Mouse (Mus musculus): Measurements from ENCODE around the gene N4bp3. TPM values are rescaled to one million over a fixed set of nuclear protein-coding genes. Genes with fewer than 3 reads are reported as not detected.

The N4bp3 gene
- total RNA-seq, 4 experiments from 2014 or later: 2.0 to 3.1 (median 2.5) TPM

DNA sequence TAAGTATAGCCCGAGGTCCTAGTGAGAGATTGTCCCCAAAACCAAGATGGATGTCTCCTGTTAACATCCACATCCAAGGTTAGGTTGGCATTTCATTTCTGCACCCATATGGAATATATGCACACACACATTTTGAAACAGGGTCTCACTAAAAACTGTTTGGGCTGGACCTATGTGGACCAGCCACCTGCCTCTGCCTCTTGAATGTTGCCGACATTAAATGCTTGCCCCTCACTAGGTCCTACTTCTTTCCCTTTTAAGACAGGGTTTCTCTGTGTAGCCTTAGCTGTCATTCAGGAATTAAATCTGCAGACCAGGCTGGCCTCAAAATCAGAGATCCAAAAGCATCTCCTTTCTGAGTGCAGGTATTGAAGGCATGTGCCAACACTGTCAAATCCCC is 53.1 kb downstream of the N4bp3 start:
- DNase-seq (ENCODE audit: low spot score in 2 of 2): no peak

- no peak for DNase-seq (ENCODE audit: low spot score in 2 of 2)
These were observed 55.1 kb downstream of the N4bp3 start for GRCm38 (mm10) chr11:51595459-51596083.

GRCm38 (mm10) chr11:51594715-51595350 is 55.8 kb downstream of the N4bp3 start:
- DNase-seq (ENCODE audit: low spot score in 2 of 2): no peak

DNA sequence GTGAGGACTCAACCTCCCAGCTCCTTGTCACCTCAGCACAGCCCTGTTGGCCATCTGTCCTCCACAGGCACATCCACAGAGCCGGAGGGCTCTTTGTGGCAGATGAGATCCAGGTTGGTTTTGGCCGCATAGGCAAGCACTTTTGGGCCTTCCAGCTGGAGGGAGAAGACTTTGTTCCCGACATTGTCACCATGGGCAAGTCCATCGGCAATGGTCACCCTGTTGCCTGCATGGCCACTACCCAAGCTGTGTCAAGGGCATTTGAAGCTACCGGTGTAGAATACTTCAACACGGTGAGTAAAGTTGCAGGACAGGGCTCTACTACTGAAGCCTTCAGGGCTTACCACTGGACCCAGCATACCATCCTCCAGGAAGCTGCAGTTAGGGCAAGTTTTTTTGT is 56.8 kb downstream of the N4bp3 start:
- DNase-seq (ENCODE audit: low spot score in 2 of 2): no peak

- DNase-seq (ENCODE audit: low spot score in 2 of 2): no peak
These were observed 57.3 kb downstream of the N4bp3 start for GRCm38 (mm10) chr11:51593368-51593767.

Other genes with a start within 250 kb of the N4bp3 start
- gene Phykpl, start 66.1 kb downstream of the N4bp3 start, total RNA-seq (2022): 10 to 100 TPM in 3 of 4 experiments, 1 to 10 TPM in 1; 9.4 to 13.5 (median 12.8) TPM
- gene Hnrnpab, start 44.0 kb downstream of the N4bp3 start, total RNA-seq (2022): 100 to 1,000 TPM in 2 of 4 experiments, 10 to 100 TPM in 2; 91.0 to 116 (median 101) TPM
- gene Nhp2, start 31.1 kb downstream of the N4bp3 start, total RNA-seq (2022): 10 to 100 TPM; 23.0 to 28.1 (median 25.8) TPM
- 10 to 100 TPM; 10.5 to 13.0 (median 12.3) TPM for gene Rmnd5b, start 14.9 kb downstream of the N4bp3 start, total RNA-seq (2022)
- under 1 TPM in 3 of 4 experiments, not detected in 1; 0.15 to 0.19 (median 0.19) TPM for gene D930048N14Rik, start 112 bp upstream of the N4bp3 start, total RNA-seq (2022)
- gene 0610009B22Rik, start 38.0 kb upstream of the N4bp3 start, total RNA-seq (2022): 10 to 100 TPM; 45.1 to 53.9 (median 49.0) TPM
- 10 to 100 TPM; 34.7 to 51.4 (median 36.2) TPM for gene Sec24a, start 112.8 kb upstream of the N4bp3 start, total RNA-seq (2022)
- gene Sar1b, start 112.8 kb upstream of the N4bp3 start, total RNA-seq (2022): 100 to 1,000 TPM; 497 to 597 (median 580) TPM
- gene Jade2, start 206.8 kb upstream of the N4bp3 start, total RNA-seq (2022): 10 to 100 TPM in 1 of 4 experiments, 1 to 10 TPM in 3; 4.4 to 10.0 (median 9.1) TPM